ENCODE assay signal across 34 mouse cellular contexts in the genomic region with DNA sequence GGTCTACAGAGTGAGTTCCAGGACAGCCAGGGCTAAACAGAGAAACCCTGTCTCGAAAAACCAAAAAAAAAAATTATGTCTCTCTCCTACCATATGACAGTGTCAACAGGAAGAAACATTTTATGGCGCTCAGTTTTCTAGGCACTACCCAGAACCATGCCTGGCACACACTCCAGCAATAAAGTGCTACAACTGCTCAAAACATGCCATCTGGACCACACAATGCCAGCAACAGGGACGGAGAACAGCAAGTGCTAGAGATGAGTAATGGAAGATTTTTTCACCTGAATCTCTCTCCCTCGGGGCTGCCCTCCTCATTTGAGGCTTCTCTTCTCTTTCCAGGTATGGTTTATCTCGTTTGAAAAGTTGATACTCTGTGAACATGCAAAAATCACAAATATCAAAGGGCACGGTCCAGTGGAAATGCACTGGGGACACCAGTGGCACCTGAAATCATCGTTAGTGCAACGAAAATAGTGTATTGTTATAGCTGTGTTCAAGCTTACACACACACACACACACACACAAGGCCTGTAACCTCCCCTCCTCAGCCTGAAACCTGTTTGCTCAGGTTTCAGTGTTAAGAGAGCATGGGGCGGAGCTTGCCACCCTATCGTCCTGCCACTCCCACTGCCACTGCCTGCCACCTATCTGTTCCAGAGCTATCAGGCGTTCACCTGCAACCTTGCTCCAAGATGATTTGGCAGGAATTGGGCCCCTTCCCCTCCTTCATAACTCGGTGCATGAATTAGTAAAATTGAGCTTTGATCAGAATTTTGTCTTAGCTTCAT. TPM values are rescaled to one million over a fixed set of nuclear protein-coding genes. Genes with fewer than 3 reads are reported as not detected.
DNase-seq lines count a peak whose midpoint lies in the region; ATAC-seq and TF ChIP-seq lines count a peak whose summit lies in the region.
"Had no signal": no experiment of that assay in that cellular context is flagged by ENCODE, and none has a peak within 500 bp of the region (broad histone marks: within the 10 kb centered on the region; RNA-seq: fewer than 3 reads in every experiment).

No protein-coding gene starts in this region.

- no peak for TF ChIP-seq EP300 in liver, postnatal 0 days (IDR thresholded peaks at IDR 0.05; ENCODE audit: low read depth)

- intact Hi-C loops in gastrocnemius, adult 2 months (cut with DNase I): no loop called here

- no peaks in the 10 kb centered on the region for H3K27me3 ChIP-seq in liver, postnatal 0 days (ENCODE audit: insufficient read depth, low read length)
- no peaks in the 10 kb centered on the region for H3K27me3 ChIP-seq in stomach, embryonic 14.5 days (ENCODE audit: control insufficient read depth, insufficient read depth, low read length)
- H3K27me3 ChIP-seq: CH12.LX; forebrain, embryonic 13.5 days; heart, embryonic 15.5 days; limb, embryonic 13.5 days; midbrain, embryonic 12.5 days; neural tube, embryonic 13.5 days had no signal

- no peak for TF ChIP-seq CTCF in liver, postnatal 0 days (IDR thresholded peaks at IDR 0.05; ENCODE audit: low read depth)
- TF ChIP-seq CTCF in gastrocnemius, adult 2 months (IDR thresholded peaks at IDR 0.05): no peak

- no peak overlapping the region for H3K27ac ChIP-seq in liver, postnatal 0 days (ENCODE audit: low read depth)
- no peak overlapping the region for H3K27ac ChIP-seq in stomach, embryonic 14.5 days (ENCODE audit: low read length)
- no peak overlapping the region for H3K27ac ChIP-seq in gastrocnemius, adult 2 months
- H3K27ac ChIP-seq: forebrain, embryonic 13.5 days; heart, adult 2 months; heart, embryonic 15.5 days; left cerebral cortex, adult 2 months; limb, embryonic 13.5 days; midbrain, embryonic 12.5 days; neural tube, embryonic 13.5 days had no signal

- H3K4me1 ChIP-seq in liver, postnatal 0 days (ENCODE audit: insufficient read depth): no peaks in the 10 kb centered on the region
- H3K4me1 ChIP-seq in stomach, embryonic 14.5 days (ENCODE audit: control insufficient read depth, insufficient read depth, low read length): peaks cover 6% of the 10 kb centered on the region

- no peak overlapping the region for H3K9ac ChIP-seq in liver, postnatal 0 days (replicated peaks)
- no peak overlapping the region for H3K9ac ChIP-seq in stomach, embryonic 14.5 days (replicated peaks; ENCODE audit: low read depth, low read length)
- H3K9ac ChIP-seq: forebrain, embryonic 13.5 days; heart, embryonic 15.5 days; limb, embryonic 13.5 days; midbrain, embryonic 12.5 days; neural tube, embryonic 13.5 days had no signal

- H3K9me3 ChIP-seq in liver, postnatal 0 days (ENCODE audit: low read length): no peaks in the 10 kb centered on the region
- no peaks in the 10 kb centered on the region for H3K9me3 ChIP-seq in stomach, embryonic 14.5 days (ENCODE audit: control insufficient read depth, low read depth, low read length)
- H3K9me3 ChIP-seq: forebrain, embryonic 13.5 days; heart, embryonic 15.5 days; neural tube, embryonic 13.5 days had no signal

- DNase-seq in heart, adult 11 months: peak; percentile 55
- no peak for DNase-seq in heart, adult 9 months (ENCODE audit: low spot score in 2 of 2)
- peak; percentile 52 for DNase-seq in liver
- DNase-seq in liver, postnatal 0 days: no peak
- DNase-seq in gastrocnemius, adult 2 months: no peak
- DNase-seq in adrenal gland, postnatal 25 days: no peak
- DNase-seq: adrenal gland, adult 8-10 months; cerebellum, adult 11 months; cerebellum, adult 9-10 months; cerebellum, postnatal 36 days; heart, adult 2 months; kidney, adult 2 months; kidney, postnatal 36 days; lung, postnatal 36 days; right cerebral cortex, postnatal 4 days; thymus, postnatal 14 days had no signal

- no peak overlapping the region for H3K4me2 ChIP-seq in liver, postnatal 0 days (ENCODE audit: low read depth, low read length)
- no peak overlapping the region for H3K4me2 ChIP-seq in stomach, embryonic 14.5 days (replicated peaks; ENCODE audit: low read depth, low read length)
- H3K4me2 ChIP-seq: forebrain, embryonic 13.5 days; heart, embryonic 15.5 days; limb, embryonic 13.5 days; midbrain, embryonic 12.5 days; neural tube, embryonic 13.5 days had no signal

- ATAC-seq in liver, postnatal 0 days: no peak
- peak; percentile 50; the same call in 1 of the 2 replicates for ATAC-seq in stomach, embryonic 14.5 days (ENCODE audit: insufficient number of reproducible peaks, insufficient read depth, low FRiP score, low read depth)
- ATAC-seq: forebrain, embryonic 13.5 days had no signal

- no peak overlapping the region for H3K4me3 ChIP-seq in liver, postnatal 0 days (ENCODE audit: low read depth, low read length)
- H3K4me3 ChIP-seq in stomach, embryonic 14.5 days (ENCODE audit: low read depth, low read length): no peak overlapping the region
- H3K4me3 ChIP-seq in gastrocnemius, adult 2 months: no peak overlapping the region
- H3K4me3 ChIP-seq: forebrain, embryonic 13.5 days; heart, adult 2 months; heart, embryonic 15.5 days; left cerebral cortex, adult 2 months; limb, embryonic 13.5 days; midbrain, embryonic 12.5 days; neural tube, embryonic 13.5 days had no signal

- 0 out of 2 replicates have a peak, but pooled peaks cover 2% of the 10 kb centered on the region for H3K36me3 ChIP-seq in liver, postnatal 0 days (replicated peaks; ENCODE audit: insufficient read depth, low read length)
- H3K36me3 ChIP-seq in stomach, embryonic 14.5 days (ENCODE audit: control insufficient read depth, insufficient read depth, low read length): peaks cover 65% of the 10 kb centered on the region

- 79% methylated on average over 12 of the region's 12 CpGs for WGBS in liver, postnatal 0 days (ENCODE audit: insufficient replicate concordance)
- whole genome bisulfite sequencing in stomach, embryonic 14.5 days: 74% methylated on average over 12 of the region's 12 CpGs

RNA-seq across cellular contexts. Expression of a gene that starts 7.8 kb away (rescaled TPM):
- polyA plus RNA-seq in liver, postnatal 0 days (2015; fragmentation: Nextera tagmentation; extraction: Ambion mirVana): 1.6 and 1.8 TPM in 2 replicates
- polyA plus RNA-seq in stomach, embryonic 14.5 days (2014; fragmentation: Nextera tagmentation; extraction: Ambion mirVana): 35.3 and 42.7 TPM in 2 replicates
- total RNA-seq in gastrocnemius, adult 2 months (2021): 1 to 10 TPM; 2.6 to 4.1 TPM
- 10.1 and 11.5 TPM in 2 replicates for total RNA-seq in adrenal gland, postnatal 25 days (2021)

RNA-seq across cellular contexts. Expression of a gene that starts 23.0 kb away (rescaled TPM):
- 1.1 and 1.2 TPM in 2 replicates for polyA plus RNA-seq in liver, postnatal 0 days (2015; fragmentation: Nextera tagmentation; extraction: Ambion mirVana)
- polyA plus RNA-seq in stomach, embryonic 14.5 days (2014; fragmentation: Nextera tagmentation; extraction: Ambion mirVana): 8.3 and 9.7 TPM in 2 replicates
- total RNA-seq in gastrocnemius, adult 2 months (2021): 1 to 10 TPM; 4.3 to 5.9 TPM
- total RNA-seq in adrenal gland, postnatal 25 days (2021): 7.2 and 8.7 TPM in 2 replicates

RNA-seq across cellular contexts. Expression of a gene that starts 23.2 kb away (rescaled TPM):
- polyA plus RNA-seq in liver, postnatal 0 days (2015; fragmentation: Nextera tagmentation; extraction: Ambion mirVana): 1.8 and 2.2 TPM in 2 replicates
- polyA plus RNA-seq in stomach, embryonic 14.5 days (2014; fragmentation: Nextera tagmentation; extraction: Ambion mirVana): 10.6 and 13.2 TPM in 2 replicates
- total RNA-seq in gastrocnemius, adult 2 months (2021): 1 to 10 TPM; 2.4 to 2.5 TPM
- 4.1 and 6.6 TPM in 2 replicates for total RNA-seq in adrenal gland, postnatal 25 days (2021)

RNA-seq across cellular contexts. Expression of a gene that starts 38.7 kb away (rescaled TPM):
- 0.31 and 0.79 TPM in 2 replicates for polyA plus RNA-seq in liver, postnatal 0 days (2015; fragmentation: Nextera tagmentation; extraction: Ambion mirVana)
- 4.5 and 4.7 TPM in 2 replicates for polyA plus RNA-seq in stomach, embryonic 14.5 days (2014; fragmentation: Nextera tagmentation; extraction: Ambion mirVana)
- total RNA-seq in gastrocnemius, adult 2 months (2021): 1 to 10 TPM; 1.9 to 2.3 TPM
- total RNA-seq in adrenal gland, postnatal 25 days (2021): 3.3 and 4.1 TPM in 2 replicates
- total RNA-seq: CH12.LX had no signal

RNA-seq across cellular contexts. Expression of a gene that starts 40.5 kb away (rescaled TPM):
- not detected in 2 replicates for polyA plus RNA-seq in liver, postnatal 0 days (2015; fragmentation: Nextera tagmentation; extraction: Ambion mirVana)
- polyA plus RNA-seq in stomach, embryonic 14.5 days (2014; fragmentation: Nextera tagmentation; extraction: Ambion mirVana): 0.41 TPM in 1 of 2 replicates, not detected in the other
- total RNA-seq in gastrocnemius, adult 2 months (2021): not detected
- total RNA-seq in adrenal gland, postnatal 25 days (2021): 1.0 and 1.1 TPM in 2 replicates
- total RNA-seq: CH12.LX; gastrocnemius, adult 18-20 months; gastrocnemius, postnatal 36 days; heart, adult 2 months; heart, postnatal 25 days; left cerebral cortex, adult 2 months; left cerebral cortex, postnatal 36 days; megakaryocyte, adult 5-6 weeks had no signal
- polyA plus RNA-seq: embryonic facial prominence, embryonic 11.5 days; forebrain, embryonic 13.5 days; frontal cortex, adult 2 months; heart, embryonic 15.5 days; hindbrain, embryonic 11.5 days; limb, embryonic 13.5 days; liver, embryonic 16.5 days; lung, embryonic 16.5 days; midbrain, embryonic 12.5 days had no signal

Comparison
In these comparisons a context has a peak if more than half of its experiments do, and no peak if none do; other contexts are left out.
1. DNase-seq: peak in heart, adult 11 months (single experiment) and liver (single experiment); none in heart, adult 9 months (0 of 2), liver, postnatal 0 days (single experiment), gastrocnemius, adult 2 months (single experiment) and adrenal gland, postnatal 25 days (single experiment).